Comparison of ENCODE assay signal across 9 mouse cellular contexts in genomic region chr12:80759387-80759712, GRCm38 (mm10). TPM values are rescaled to one million over a fixed set of nuclear protein-coding genes. Genes with fewer than 3 reads are reported as not detected.
DNase-seq lines count a peak whose midpoint lies in the region; ATAC-seq and TF ChIP-seq lines count a peak whose summit lies in the region.
"Had no signal": no experiment of that assay in that cellular context is flagged by ENCODE, and none has a peak within 500 bp of the region (broad histone marks: within the 10 kb centered on the region; RNA-seq: fewer than 3 reads in every experiment).

No protein-coding gene starts in this region.

- no peak for DNase-seq in heart, postnatal 10 days
- DNase-seq in testis, postnatal 10 days (ENCODE audit: low spot score) = no peak
- DNase-seq in c-Kit-positive CD71-positive TER-119-positive erythroid progenitor cells, embryonic 14.5 days (ENCODE audit: low spot score) = no peak
- no peak for DNase-seq in spleen, postnatal 14 days (ENCODE audit: low spot score in 2 of 2)
- DNase-seq in kidney, postnatal 36 days = no peak

- H3K4me1 ChIP-seq in heart, embryonic 11.5 days (ENCODE audit: control insufficient read depth, insufficient read depth, low read length) = peaks cover 22% of the 10 kb centered on the region
- peaks cover 20% of the 10 kb centered on the region for H3K4me1 ChIP-seq in testis, adult 2 months (ENCODE audit: control insufficient read depth, insufficient read depth, low read length)
- peaks cover 25% of the 10 kb centered on the region for H3K4me1 ChIP-seq in liver, embryonic 12.5 days

- H3K9ac ChIP-seq in heart, embryonic 11.5 days (ENCODE audit: low read depth, low read length) = no peak overlapping the region
- no peak overlapping the region for H3K9ac ChIP-seq in liver, embryonic 12.5 days

- TF ChIP-seq POLR2A in testis, adult 2 months (IDR thresholded peaks at IDR 0.05; ENCODE audit: control insufficient read depth, low read depth, low read length) = no peak

- no peak for TF ChIP-seq CTCF in testis, adult 2 months (IDR thresholded peaks at IDR 0.05; ENCODE audit: control insufficient read depth, insufficient read depth, insufficient replicate concordance, low read depth, low read length)

- 3% methylated on average over 13 of the region's 13 CpGs for WGBS in heart, embryonic 11.5 days (ENCODE audit: insufficient replicate concordance)
- 8% methylated on average over 13 of the region's 13 CpGs for WGBS in liver, embryonic 12.5 days (ENCODE audit: insufficient replicate concordance)

- peak overlapping the region; percentile 53 for H3K4me3 ChIP-seq in heart, embryonic 11.5 days (ENCODE audit: low read depth, low read length)
- H3K4me3 ChIP-seq in testis, adult 2 months (ENCODE audit: control insufficient read depth, low read depth, low read length) = peak overlapping the region; percentile 77
- peak overlapping the region; percentile 52; the same call in 1 of the 2 replicates for H3K4me3 ChIP-seq in liver, embryonic 12.5 days

- no peaks in the 10 kb centered on the region for H3K9me3 ChIP-seq in heart, embryonic 11.5 days (replicated peaks; ENCODE audit: control insufficient read depth, low read length)
- H3K9me3 ChIP-seq in liver, embryonic 12.5 days (replicated peaks) = no peaks in the 10 kb centered on the region

- peaks cover 64% of the 10 kb centered on the region for H3K27me3 ChIP-seq in heart, embryonic 11.5 days (ENCODE audit: control insufficient read depth, insufficient read depth, low read length)
- no peaks in the 10 kb centered on the region for H3K27me3 ChIP-seq in testis, adult 2 months (ENCODE audit: control insufficient read depth, insufficient read depth, low read length)
- H3K27me3 ChIP-seq in liver, embryonic 12.5 days (replicated peaks) = peaks cover 97% of the 10 kb centered on the region

- intact Hi-C loops in heart, postnatal 10 days (cut with DNase I) = loop anchor here (10.0 kb wide), 1 partner anchor 605 kb away; no protein-coding TSS in a partner anchor

- no peak overlapping the region for H3K27ac ChIP-seq in heart, embryonic 11.5 days (ENCODE audit: low read depth, low read length)
- H3K27ac ChIP-seq in testis, adult 2 months (ENCODE audit: control insufficient read depth, insufficient read depth, low read depth, low read length) = no peak overlapping the region
- H3K27ac ChIP-seq in liver, embryonic 12.5 days = no peak overlapping the region

- H3K36me3 ChIP-seq in heart, embryonic 11.5 days (ENCODE audit: control insufficient read depth, insufficient read depth, low read length) = no peaks in the 10 kb centered on the region
- no peaks in the 10 kb centered on the region for H3K36me3 ChIP-seq in testis, adult 2 months (ENCODE audit: control insufficient read depth, insufficient read depth, low read length)
- H3K36me3 ChIP-seq in liver, embryonic 12.5 days = no peaks in the 10 kb centered on the region

- no peak for ATAC-seq in heart, embryonic 11.5 days (replicated peaks; ENCODE audit: insufficient number of reproducible peaks, low FRiP score, low TSS enrichment)
- ATAC-seq in liver, embryonic 12.5 days = no peak

- H3K4me2 ChIP-seq in heart, embryonic 11.5 days = peak overlapping the region; percentile 88
- H3K4me2 ChIP-seq in liver, embryonic 12.5 days = peak overlapping the region; percentile 77

RNA-seq across cellular contexts. Expression of gene Ccdc177, which starts 1.1 kb away (rescaled TPM):
- 0.04 TPM in 1 of 2 replicates, not detected in the other for polyA plus RNA-seq in heart, embryonic 11.5 days (2014; fragmentation: Nextera tagmentation; extraction: Ambion mirVana)
- under 1 TPM; 0.10 to 0.12 TPM for total RNA-seq in heart, postnatal 10 days (2021)
- polyA plus RNA-seq in testis, adult 2 months (2012; rRNA removed) = 0.05 TPM in 2 replicates
- polyA plus RNA-seq in liver, embryonic 12.5 days (2016; fragmentation: Nextera tagmentation; extraction: Ambion mirVana) = not detected in 2 replicates
- polyA plus RNA-seq: lung, adult 2 months had no signal

RNA-seq across cellular contexts. Expression of gene Susd6, which starts 31.0 kb away (rescaled TPM):
- 17.7 and 20.4 TPM in 2 replicates for polyA plus RNA-seq in heart, embryonic 11.5 days (2014; fragmentation: Nextera tagmentation; extraction: Ambion mirVana)
- total RNA-seq in heart, postnatal 10 days (2021) = 10 to 100 TPM; 58.3 to 60.9 TPM
- polyA plus RNA-seq in testis, adult 2 months (2012; rRNA removed) = 46.0 and 48.2 TPM in 2 replicates
- 15.0 and 15.9 TPM in 2 replicates for polyA plus RNA-seq in liver, embryonic 12.5 days (2016; fragmentation: Nextera tagmentation; extraction: Ambion mirVana)
